Comparison of ENCODE assay signal across 29 mouse cellular contexts in genomic region chr16:30403528-30403927, GRCm38 (mm10).
"Had no signal": no experiment of that assay in that cellular context is flagged by ENCODE, and none has a peak within 500 bp of the region (broad histone marks: within the 10 kb centered on the region; RNA-seq: fewer than 3 reads in every experiment).

No protein-coding gene starts in this region.

- ATAC-seq: forebrain, embryonic 13.5 days; forebrain, embryonic 14.5 days; forebrain, embryonic 15.5 days; forebrain, embryonic 16.5 days; forebrain, postnatal 0 days had no signal

- DNase-seq: cerebellum, adult 2 months; cerebellum, adult 8-10 months; cerebellum, adult 9-10 months; cerebellum, adult 9-11 months; cerebellum, postnatal 10 days; cerebellum, postnatal 14 days; cerebellum, postnatal 25 days; cerebellum, postnatal 36 days; embryo, embryonic 11 days; forebrain, postnatal 0 days; gastrocnemius, adult 2 months; gastrocnemius, postnatal 10 days; gastrocnemius, postnatal 14 days; gastrocnemius, postnatal 25 days; gastrocnemius, postnatal 36 days; heart, adult 11 months; heart, adult 18-20 months; heart, adult 2 months had no signal

- H3K9ac ChIP-seq: embryonic facial prominence, embryonic 12.5 days; embryonic facial prominence, embryonic 13.5 days; embryonic facial prominence, embryonic 15.5 days; forebrain, embryonic 12.5 days; forebrain, embryonic 13.5 days; forebrain, embryonic 15.5 days; forebrain, postnatal 0 days had no signal

- H3K9me3 ChIP-seq: embryonic facial prominence, embryonic 10.5 days; embryonic facial prominence, embryonic 12.5 days; embryonic facial prominence, embryonic 13.5 days; embryonic facial prominence, embryonic 15.5 days; forebrain, embryonic 10.5 days; forebrain, embryonic 12.5 days; forebrain, embryonic 13.5 days; forebrain, embryonic 15.5 days had no signal

- H3K4me1 ChIP-seq: embryonic facial prominence, embryonic 10.5 days; embryonic facial prominence, embryonic 12.5 days; embryonic facial prominence, embryonic 13.5 days; embryonic facial prominence, embryonic 15.5 days; forebrain, embryonic 10.5 days; forebrain, embryonic 12.5 days; forebrain, embryonic 13.5 days; forebrain, embryonic 15.5 days had no signal

- H3K36me3 ChIP-seq: embryonic facial prominence, embryonic 10.5 days; embryonic facial prominence, embryonic 12.5 days; embryonic facial prominence, embryonic 13.5 days; embryonic facial prominence, embryonic 15.5 days; forebrain, embryonic 10.5 days; forebrain, embryonic 12.5 days; forebrain, embryonic 15.5 days had no signal

- H3K4me3 ChIP-seq: embryonic facial prominence, embryonic 10.5 days; embryonic facial prominence, embryonic 12.5 days; embryonic facial prominence, embryonic 13.5 days; embryonic facial prominence, embryonic 15.5 days; erythroblast, embryonic 14.5 days; forebrain, embryonic 10.5 days; forebrain, embryonic 12.5 days; forebrain, embryonic 13.5 days; forebrain, embryonic 15.5 days; gastrocnemius, adult 2 months; heart, adult 2 months had no signal

- H3K4me2 ChIP-seq: embryonic facial prominence, embryonic 12.5 days; embryonic facial prominence, embryonic 13.5 days; embryonic facial prominence, embryonic 15.5 days; forebrain, embryonic 12.5 days; forebrain, embryonic 13.5 days; forebrain, embryonic 15.5 days had no signal

- H3K27ac ChIP-seq: embryonic facial prominence, embryonic 10.5 days; embryonic facial prominence, embryonic 12.5 days; embryonic facial prominence, embryonic 13.5 days; embryonic facial prominence, embryonic 15.5 days; forebrain, embryonic 10.5 days; forebrain, embryonic 12.5 days; forebrain, embryonic 13.5 days; forebrain, embryonic 15.5 days; gastrocnemius, adult 2 months; heart, adult 2 months had no signal

- H3K27me3 ChIP-seq: embryonic facial prominence, embryonic 12.5 days; embryonic facial prominence, embryonic 13.5 days; embryonic facial prominence, embryonic 15.5 days; forebrain, embryonic 13.5 days; forebrain, embryonic 15.5 days had no signal
